Mouse (Mus musculus): ENCODE measurements around the gene Kctd19.
A peak's percentile ranks its signal among the peaks of the same experiment; 100 is the strongest.

The Kctd19 gene

DNA sequence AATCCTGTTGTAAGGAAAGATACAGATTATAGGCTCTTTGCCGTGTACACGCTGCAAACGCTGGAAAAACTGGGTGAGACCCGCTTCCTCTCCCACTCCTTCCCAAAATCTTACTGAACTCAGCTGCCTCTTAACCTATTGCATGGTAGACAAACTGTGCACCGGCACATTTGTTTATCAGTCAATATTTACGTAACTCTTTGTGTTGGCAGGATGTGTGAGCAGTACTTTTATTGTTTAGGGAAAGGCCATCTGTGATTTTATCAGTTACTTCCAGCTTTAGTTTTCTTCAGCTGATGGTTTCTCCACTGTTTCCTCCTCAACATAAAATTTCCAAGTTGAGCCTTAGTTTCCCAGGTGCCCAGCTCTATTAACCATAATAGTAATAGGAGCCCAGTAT, 13.6 kb upstream of the Kctd19 start:
- DNase-seq (ENCODE audit: extremely low read depth, low read depth, low spot score): no peak

GRCm38 (mm10) chr8:105422006-105422405, 8.7 kb upstream of the Kctd19 start:
- no peak for DNase-seq (ENCODE audit: extremely low read depth, low read depth, low spot score)

DNA sequence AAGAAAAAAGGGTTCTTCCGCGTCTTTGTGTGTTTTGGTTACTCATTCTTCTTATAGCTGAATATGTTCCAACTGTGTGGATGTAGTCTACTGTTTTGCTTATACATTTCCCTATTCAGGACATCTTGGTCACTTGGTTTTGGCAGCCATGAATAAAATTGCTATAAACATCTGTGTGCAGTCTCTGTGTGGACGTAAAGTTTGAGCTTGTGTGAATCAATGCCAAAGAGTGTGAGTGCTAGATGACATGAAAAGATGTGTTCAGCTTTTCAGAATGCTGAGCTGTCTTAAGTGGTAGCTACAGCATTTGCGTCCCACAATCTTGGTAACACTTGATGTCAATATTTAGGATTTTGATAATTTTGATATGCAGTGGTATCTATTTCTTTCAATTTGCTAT, 6.5 kb upstream of the Kctd19 start:
- no peak for DNase-seq (ENCODE audit: extremely low read depth, low read depth, low spot score)

DNA sequence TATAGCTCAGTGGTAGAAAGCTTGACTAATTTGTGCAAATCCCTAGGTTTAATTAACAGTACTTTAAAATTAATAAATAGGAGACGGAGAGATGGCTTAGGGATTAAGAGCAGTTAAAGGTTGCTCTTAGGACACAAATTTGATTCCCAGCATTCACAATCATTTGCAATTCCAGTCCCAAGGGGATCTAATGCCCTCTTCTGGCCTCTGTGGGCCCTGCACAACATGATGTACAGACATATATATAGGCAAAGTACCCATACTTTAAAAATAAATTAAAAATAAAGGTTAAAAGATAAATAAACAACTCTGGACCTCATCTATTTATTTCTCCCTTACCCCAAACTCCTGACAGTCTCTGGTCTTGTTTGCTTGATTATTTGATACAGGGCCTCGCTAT, 5.7 kb upstream of the Kctd19 start:
- DNase-seq (ENCODE audit: extremely low read depth, low read depth, low spot score): no peak

DNA sequence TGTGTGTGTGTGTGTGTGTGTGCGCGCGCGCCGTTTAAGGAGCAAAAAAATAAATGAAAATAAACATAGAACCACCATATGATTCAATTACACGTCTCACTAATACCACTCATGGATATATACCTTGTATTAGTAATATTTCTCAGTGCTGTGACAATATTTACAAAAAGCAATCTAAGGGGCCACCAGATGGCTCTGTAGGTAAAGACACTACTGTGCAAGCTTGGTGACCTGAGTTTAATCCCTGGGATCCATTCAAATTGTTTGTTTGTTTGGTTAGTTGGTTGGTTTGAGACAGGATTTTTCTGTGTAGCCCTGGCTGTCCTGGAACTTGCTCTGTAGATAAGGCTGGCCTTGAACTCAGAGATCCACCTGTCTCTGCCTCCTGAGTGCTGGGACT, 3.4 kb downstream of the Kctd19 start:
- DNase-seq (ENCODE audit: extremely low read depth, low read depth, low spot score): no peak

DNA sequence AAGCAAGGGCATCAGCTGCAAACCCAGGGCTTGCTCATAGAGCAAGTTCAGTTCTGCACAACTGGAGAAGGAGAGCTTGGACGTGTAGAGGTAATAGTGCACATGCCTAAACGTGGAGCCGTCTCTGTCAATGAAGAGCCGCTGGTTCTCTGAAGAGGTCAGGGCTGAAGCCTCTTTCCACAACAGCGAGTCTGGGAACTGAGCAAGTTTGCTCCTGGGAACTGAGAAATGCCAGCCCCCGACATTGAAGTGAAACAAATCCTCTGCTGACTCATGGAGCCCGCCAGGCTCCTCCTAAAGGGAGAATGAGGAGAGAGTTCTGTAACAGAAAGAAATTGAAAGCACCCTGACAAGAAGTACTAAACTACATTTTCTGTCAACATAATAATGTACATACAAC, 5.0 kb downstream of the Kctd19 start:
- DNase-seq (ENCODE audit: extremely low read depth, low read depth, low spot score): no peak

- DNase-seq (ENCODE audit: extremely low read depth, low read depth, low spot score): no peak
Observed at GRCm38 (mm10) chr8:105406416-105406815, 6.9 kb downstream of the Kctd19 start.

DNA sequence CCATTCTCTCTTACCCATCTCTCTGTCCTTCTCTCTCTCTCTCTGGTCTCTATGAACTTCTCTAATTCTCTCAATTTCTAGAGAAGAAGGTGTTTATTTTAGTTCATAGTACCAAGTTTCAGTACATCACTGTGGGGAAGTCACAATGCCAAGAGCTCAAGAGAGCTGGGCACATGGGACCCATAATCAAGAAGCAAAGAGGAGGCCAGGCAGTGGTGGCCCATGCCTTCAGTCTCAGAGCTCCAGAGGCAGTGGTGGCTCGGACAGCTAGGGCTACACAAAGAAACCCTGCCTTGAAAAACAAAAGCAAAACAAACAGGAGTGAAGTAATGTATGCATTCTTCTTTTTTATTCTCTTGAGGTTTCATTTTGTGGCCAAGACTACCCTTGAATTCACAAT, 8.8 kb downstream of the Kctd19 start:
- no peak for DNase-seq (ENCODE audit: extremely low read depth, low read depth, low spot score)

DNA sequence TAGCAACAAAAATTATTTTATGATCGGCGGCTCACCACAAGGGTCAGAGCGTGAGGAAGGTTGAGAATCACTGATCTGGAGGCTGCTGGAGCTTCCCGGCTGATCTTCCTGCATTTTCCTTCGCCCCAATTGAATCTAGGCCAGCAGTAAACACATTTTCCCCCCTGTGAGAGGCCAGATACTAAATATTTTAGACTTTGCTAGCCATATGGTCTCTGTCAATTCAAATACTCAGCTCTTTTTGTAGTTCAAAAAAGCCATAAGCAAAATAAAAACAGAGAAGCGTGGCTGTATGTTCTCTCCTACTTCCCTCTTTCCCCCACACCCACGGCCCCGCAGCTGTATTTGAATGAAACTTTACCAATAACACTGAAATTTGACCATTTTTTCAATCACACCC, 9.8 kb downstream of the Kctd19 start:
- DNase-seq (ENCODE audit: extremely low read depth, low read depth, low spot score): no peak

GRCm38 (mm10) chr8:105400016-105400415, 13.3 kb downstream of the Kctd19 start:
- no peak for DNase-seq (ENCODE audit: extremely low read depth, low read depth, low spot score)

DNA sequence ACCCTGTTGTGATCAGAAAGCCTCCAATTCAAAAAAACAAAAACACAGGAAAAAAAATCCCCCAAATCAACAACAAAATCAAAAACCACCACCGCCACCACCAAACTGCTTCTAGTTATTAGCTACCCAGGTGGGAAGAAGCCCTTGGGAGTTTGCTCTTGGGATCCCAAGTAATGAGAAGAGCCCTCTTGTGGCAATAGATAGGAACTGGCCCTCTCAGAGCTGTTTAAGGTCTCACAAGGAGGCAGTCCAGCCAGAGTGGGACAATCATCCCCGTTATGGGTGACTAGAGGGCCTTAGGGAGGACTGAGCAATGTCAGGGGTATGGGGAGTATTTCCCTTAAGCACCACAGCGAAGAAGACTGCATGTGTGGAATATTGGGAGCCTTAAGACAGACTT, 15.6 kb downstream of the Kctd19 start:
- no peak for DNase-seq (ENCODE audit: extremely low read depth, low read depth, low spot score)

DNA sequence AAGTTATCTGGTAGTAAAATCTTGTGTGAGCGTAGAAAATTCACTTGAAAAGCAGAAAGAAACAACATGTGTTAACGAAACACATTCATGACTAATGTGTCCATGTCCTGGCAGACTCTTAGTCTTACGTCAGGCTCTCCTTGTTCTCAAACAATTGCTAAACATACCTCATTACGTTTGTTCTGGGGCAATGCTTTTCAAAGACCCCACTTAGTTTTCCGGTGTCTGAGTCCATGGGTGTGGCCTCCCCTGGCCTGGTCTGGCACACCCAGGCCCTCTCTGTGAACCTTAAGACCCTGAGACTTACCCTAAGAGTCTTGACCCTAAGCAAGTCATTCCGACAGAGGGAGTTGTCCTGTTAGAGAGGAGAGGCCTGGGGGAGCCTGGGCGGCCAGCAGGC, 19.4 kb downstream of the Kctd19 start:
- DNase-seq (ENCODE audit: extremely low read depth, low read depth, low spot score): peak; percentile 42

- no peak for DNase-seq (ENCODE audit: extremely low read depth, low read depth, low spot score)
Observed at GRCm38 (mm10) chr8:105393089-105393787, 20.1 kb downstream of the Kctd19 start.

- no peak for DNase-seq (ENCODE audit: extremely low read depth, low read depth, low spot score)
Observed at GRCm38 (mm10) chr8:105389096-105389495, 24.2 kb downstream of the Kctd19 start.

DNA sequence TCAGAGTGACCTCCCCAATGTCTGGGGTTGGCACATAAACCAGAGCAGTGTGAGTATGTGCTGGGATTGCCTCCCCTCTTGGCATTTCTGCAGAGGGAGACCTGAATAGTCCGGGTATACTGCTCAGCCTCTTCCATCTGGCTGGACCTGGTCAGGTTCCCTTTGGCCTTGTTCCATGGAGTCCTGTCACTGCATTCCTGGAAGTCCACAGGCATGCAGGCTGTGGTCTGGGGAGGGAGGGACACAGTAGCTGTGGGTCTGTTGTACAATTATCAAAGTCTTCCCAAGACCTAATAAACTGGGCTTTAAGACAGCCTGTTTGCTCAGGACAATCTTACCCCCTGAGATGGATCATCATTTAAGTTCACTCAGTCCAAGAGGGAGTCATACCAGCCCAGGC, 26.2 kb downstream of the Kctd19 start:
- DNase-seq (ENCODE audit: extremely low read depth, low read depth, low spot score): no peak

- no peak for DNase-seq (ENCODE audit: extremely low read depth, low read depth, low spot score)
Observed at GRCm38 (mm10) chr8:105384070-105384469, 29.2 kb downstream of the Kctd19 start.

- DNase-seq (ENCODE audit: extremely low read depth, low read depth, low spot score): no peak
Observed at GRCm38 (mm10) chr8:105380308-105380707, 33.0 kb downstream of the Kctd19 start.

GRCm38 (mm10) chr8:105378673-105379072, 34.6 kb downstream of the Kctd19 start:
- no peak for DNase-seq (ENCODE audit: extremely low read depth, low read depth, low spot score)

DNA sequence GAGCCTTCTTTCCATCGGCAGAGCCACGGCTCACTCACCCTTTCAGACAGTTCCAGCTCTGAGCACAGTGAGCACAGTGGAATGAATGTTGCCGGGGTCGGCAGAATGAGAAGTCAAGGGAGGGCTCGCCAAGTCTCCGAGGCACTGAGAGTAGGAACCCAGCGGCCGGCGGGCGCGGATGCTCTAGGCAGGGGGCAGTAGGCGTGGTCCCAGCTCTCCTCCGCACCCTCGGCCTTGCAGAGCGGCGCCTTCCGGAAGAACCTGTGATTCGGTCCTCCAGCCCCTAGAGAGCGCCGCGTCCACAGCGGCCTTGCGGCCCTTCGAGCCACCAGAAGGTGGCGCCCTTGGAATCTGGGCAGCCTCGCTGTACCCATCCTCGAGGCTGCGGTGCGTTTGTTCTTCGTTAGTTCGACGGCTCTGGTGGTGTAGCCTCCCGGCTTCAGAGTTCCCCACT, 38.8 kb downstream of the Kctd19 start:
- DNase-seq (ENCODE audit: extremely low read depth, low read depth, low spot score): no peak

DNA sequence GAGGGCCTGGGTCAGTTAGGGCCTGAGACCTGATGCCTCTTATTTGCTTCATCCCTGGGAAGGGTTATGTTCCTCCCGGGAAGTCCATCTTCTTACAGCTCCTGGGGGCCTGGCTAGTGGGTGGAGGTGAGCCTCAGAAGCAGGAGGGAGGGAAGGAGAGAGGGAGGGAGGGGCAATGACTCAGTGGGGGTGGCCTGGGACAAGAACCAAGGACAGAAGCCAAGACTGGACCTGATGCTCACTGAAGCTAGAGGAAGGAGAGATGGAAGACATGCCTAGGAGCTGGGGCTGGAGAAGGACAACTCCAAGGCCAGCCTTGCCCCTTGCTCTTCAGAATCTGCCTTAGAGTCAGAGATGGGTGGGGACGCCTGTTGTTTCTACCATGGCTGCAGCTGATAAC, 40.3 kb downstream of the Kctd19 start, which contains the start of gene Plekhg4:
TSS of gene Plekhg4 (plus strand) at position 243 of the 400 bp plus-strand sequence.
- no peak for DNase-seq (ENCODE audit: extremely low read depth, low read depth, low spot score)

DNA sequence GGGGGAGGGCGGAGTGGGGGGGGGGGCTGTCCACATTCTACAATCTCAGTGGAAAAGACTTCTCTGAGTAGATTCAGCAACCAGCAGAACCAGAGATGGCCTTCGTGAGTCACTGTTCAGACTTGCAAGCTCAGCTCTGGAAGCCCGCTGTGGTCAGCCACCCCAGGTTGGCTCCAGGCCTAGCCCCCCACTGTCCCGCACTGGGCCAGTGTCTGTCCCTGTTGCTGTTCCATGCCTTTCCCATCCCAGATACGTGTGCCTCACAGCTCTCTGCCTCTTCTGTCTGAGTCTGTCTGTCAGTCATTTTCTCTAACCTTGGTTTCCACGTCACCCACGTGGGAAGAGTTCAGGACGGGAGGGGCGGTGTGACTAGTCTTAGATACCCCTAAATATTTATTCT, 40.8 kb downstream of the Kctd19 start:
- no peak for DNase-seq (ENCODE audit: extremely low read depth, low read depth, low spot score)

- no peak for DNase-seq (ENCODE audit: extremely low read depth, low read depth, low spot score)
Observed at GRCm38 (mm10) chr8:105367107-105367506, 46.2 kb downstream of the Kctd19 start.

Measured in fat pad, adult 2 months (tissue).